Comparison of ENCODE assay signal across 8 mouse cellular contexts in genomic region chr5:121545793-121546529, GRCm38 (mm10). TPM values are rescaled to one million over a fixed set of nuclear protein-coding genes. Genes with fewer than 3 reads are reported as not detected.
DNase-seq lines count a peak whose midpoint lies in the region; ATAC-seq lines count a peak whose summit lies in the region.

Mapkapk5 (minus strand) TSS chr5:121545905.

- peaks cover 4% of the 10 kb centered on the region; the same call in 1 of the 2 replicates for H3K9me3 ChIP-seq in heart, embryonic 14.5 days (ENCODE audit: control insufficient read depth, low read length)
- no peaks in the 10 kb centered on the region for H3K9me3 ChIP-seq in liver, embryonic 13.5 days (replicated peaks)
- H3K9me3 ChIP-seq in stomach, embryonic 16.5 days (replicated peaks; ENCODE audit: control insufficient read depth, low read length): no peaks in the 10 kb centered on the region

- peak; percentile 98 for DNase-seq in CD4-positive, CD25-positive, alpha-beta regulatory T cell, adult 2 months (ENCODE audit: low read depth, low spot score)
- peak; percentile 79 for DNase-seq in fibroblast of lung, adult 2 months (ENCODE audit: low read depth)
- peak; percentile 98 for DNase-seq in kidney, postnatal 14 days
- DNase-seq in liver, embryonic 13.5 days: peak; percentile 94
- DNase-seq in neural tube, embryonic 10.5 days (ENCODE audit: extremely low spot score, low spot score): peak; percentile 98

- peaks cover 11% of the 10 kb centered on the region for H3K4me1 ChIP-seq in brown adipose tissue, adult 24 weeks (ENCODE audit: control insufficient read depth, insufficient read depth, insufficient read length, low read length)
- peaks cover 6 to 22% of the 10 kb centered on the region in 2 experiments for H3K4me1 ChIP-seq in heart, embryonic 14.5 days (ENCODE audit: control insufficient read depth in 2 of 2, insufficient read depth in 2 of 2, low read length in 2 of 2)
- H3K4me1 ChIP-seq in liver, embryonic 13.5 days (replicated peaks): peaks cover 61% of the 10 kb centered on the region
- peaks cover 16% of the 10 kb centered on the region for H3K4me1 ChIP-seq in stomach, embryonic 16.5 days (ENCODE audit: control insufficient read depth, insufficient read depth, low read length)

- peak within 1 kb of the TSS; percentile 90 for H3K27ac ChIP-seq in brown adipose tissue, adult 24 weeks (replicated peaks; ENCODE audit: low read depth, low read length)
- peak within 1 kb of the TSS; percentile 93 to 94 for H3K27ac ChIP-seq in heart, embryonic 14.5 days (replicated peaks in 1 of 2; ENCODE audit: control insufficient read depth in 1 of 2, insufficient read depth in 1 of 2, low read depth in 2 of 2, low read length in 2 of 2)
- peak within 1 kb of the TSS; percentile 92 for H3K27ac ChIP-seq in liver, embryonic 13.5 days
- peak within 1 kb of the TSS; percentile 84 for H3K27ac ChIP-seq in stomach, embryonic 16.5 days (ENCODE audit: low read length)

- peak within 1 kb of the TSS; percentile 88 for H3K9ac ChIP-seq in heart, embryonic 14.5 days (ENCODE audit: low read length)
- peak within 1 kb of the TSS; percentile 98 for H3K9ac ChIP-seq in liver, embryonic 13.5 days
- H3K9ac ChIP-seq in stomach, embryonic 16.5 days (ENCODE audit: low read length): peak within 1 kb of the TSS; percentile 97

- H3K4me3 ChIP-seq in brown adipose tissue, adult 24 weeks (ENCODE audit: insufficient read depth, low read depth, low read length): peak within 1 kb of the TSS; percentile 88
- H3K4me3 ChIP-seq in heart, embryonic 14.5 days (ENCODE audit: control insufficient read depth in 1 of 2, insufficient read depth in 1 of 2, low read depth in 1 of 2, low read length in 2 of 2): peak within 1 kb of the TSS; percentile 66 to 78
- H3K4me3 ChIP-seq in liver, embryonic 13.5 days (replicated peaks): peak within 1 kb of the TSS; percentile 100
- H3K4me3 ChIP-seq in stomach, embryonic 16.5 days (replicated peaks; ENCODE audit: low read length): peak within 1 kb of the TSS; percentile 99

- ATAC-seq in heart, embryonic 14.5 days (ENCODE audit: insufficient number of reproducible peaks, insufficient read depth, low FRiP score, low read depth): peak; percentile 95
- peak; percentile 87 for ATAC-seq in liver, embryonic 13.5 days (ENCODE audit: low read depth)
- ATAC-seq in stomach, embryonic 16.5 days (ENCODE audit: insufficient read depth, low FRiP score): peak; percentile 95

- WGBS in heart, embryonic 14.5 days: 1% methylated on average over 54 of the region's 55 CpGs
- WGBS in liver, embryonic 13.5 days (ENCODE audit: insufficient replicate concordance): under 1% methylated on average over 54 of the region's 55 CpGs
- WGBS in stomach, embryonic 16.5 days: 1% methylated on average over 53 of the region's 55 CpGs

- no peaks in the 10 kb centered on the region for H3K27me3 ChIP-seq in heart, embryonic 14.5 days (ENCODE audit: control insufficient read depth, insufficient read depth, low read length)
- H3K27me3 ChIP-seq in liver, embryonic 13.5 days: no peaks in the 10 kb centered on the region
- H3K27me3 ChIP-seq in stomach, embryonic 16.5 days (ENCODE audit: control insufficient read depth, insufficient read depth, low read length): no peaks in the 10 kb centered on the region

- H3K36me3 ChIP-seq in heart, embryonic 14.5 days (ENCODE audit: control insufficient read depth, insufficient read depth, low read length): no peaks in the 10 kb centered on the region
- H3K36me3 ChIP-seq in liver, embryonic 13.5 days: peaks cover under 1% of the 10 kb centered on the region; the same call in 1 of the 2 replicates
- no peaks in the 10 kb centered on the region for H3K36me3 ChIP-seq in stomach, embryonic 16.5 days (ENCODE audit: control insufficient read depth, insufficient read depth, low read length)

- peak within 1 kb of the TSS; percentile 92 for H3K4me2 ChIP-seq in heart, embryonic 14.5 days (ENCODE audit: low read length)
- H3K4me2 ChIP-seq in liver, embryonic 13.5 days: peak within 1 kb of the TSS; percentile 93
- peak within 1 kb of the TSS; percentile 96 for H3K4me2 ChIP-seq in stomach, embryonic 16.5 days (ENCODE audit: low read depth, low read length)

RNA-seq across cellular contexts. Expression of gene Mapkapk5, which starts in this region (rescaled TPM):
- 47.1 and 76.5 TPM in 2 replicates for polyA plus RNA-seq in brown adipose tissue, adult 24 weeks (2012; ENCODE audit: insufficient read depth, insufficient read length, missing spikeins)
- 37.0 and 43.7 TPM in 2 replicates for polyA plus RNA-seq in heart, embryonic 14.5 days (2014; fragmentation: Nextera tagmentation; extraction: Ambion mirVana)
- 27.4 and 29.1 TPM in 2 replicates for polyA plus RNA-seq in liver, embryonic 13.5 days (2015; fragmentation: Nextera tagmentation; extraction: Ambion mirVana)
- 44.3 and 45.7 TPM in 2 replicates for polyA plus RNA-seq in stomach, embryonic 16.5 days (2015; fragmentation: Nextera tagmentation; extraction: Ambion mirVana)

Comparison
In these comparisons a context has a peak if more than half of its experiments do, and no peak if none do; other contexts are left out.
1. Peak in every context shown above with its lines: DNase-seq, ATAC-seq, H3K4me3 ChIP-seq and H3K27ac ChIP-seq.